Comparison of ENCODE assay signal across 22 mouse cellular contexts in the genomic region with DNA sequence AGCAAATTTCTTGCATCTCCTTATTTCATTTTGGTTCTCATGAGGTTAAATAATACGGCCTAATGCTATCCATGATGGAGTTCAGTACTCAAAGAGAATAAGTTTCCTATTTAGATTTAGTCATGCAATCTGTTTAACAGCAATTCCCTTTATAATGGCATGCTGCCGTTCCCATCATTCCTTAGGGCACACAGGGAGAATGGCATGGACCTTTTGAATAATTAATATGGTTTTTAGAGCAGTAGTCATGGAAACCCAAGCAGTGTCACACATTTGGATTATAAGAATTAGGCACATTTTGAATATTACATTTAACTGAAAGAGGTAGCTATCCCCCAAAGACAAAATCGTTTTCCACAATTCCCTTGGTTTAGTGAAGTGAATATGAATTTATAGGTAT.
"Had no signal": no experiment of that assay in that cellular context is flagged by ENCODE, and none has a peak within 500 bp of the region (broad histone marks: within the 10 kb centered on the region; RNA-seq: fewer than 3 reads in every experiment).

No protein-coding gene starts in this region.

- H3K4me1 ChIP-seq: limb, embryonic 10.5 days; limb, embryonic 13.5 days; liver, embryonic 12.5 days; liver, embryonic 15.5 days; lung, embryonic 15.5 days; megakaryocyte, embryonic 14.5 days; neural tube, embryonic 12.5 days; neural tube, embryonic 15.5 days had no signal

- H3K9ac ChIP-seq: limb, embryonic 13.5 days; liver, embryonic 12.5 days; liver, embryonic 15.5 days; lung, embryonic 15.5 days; neural tube, embryonic 12.5 days; neural tube, embryonic 15.5 days had no signal

- ATAC-seq: liver, embryonic 12.5 days had no signal

- H3K9me3 ChIP-seq: limb, embryonic 10.5 days; limb, embryonic 13.5 days; liver, embryonic 12.5 days; liver, embryonic 15.5 days; lung, embryonic 15.5 days; megakaryocyte, embryonic 14.5 days; neural tube, embryonic 12.5 days; neural tube, embryonic 15.5 days had no signal

- DNase-seq: kidney, adult 2 months; kidney, postnatal 25 days; layer of hippocampus, adult 9-11 months; liver; lung, adult 18-20 months; lung, postnatal 10 days; lung, postnatal 36 days; right cerebral cortex, adult 18-20 months; right cerebral cortex, postnatal 14 days; right cerebral cortex, postnatal 4 days; thymus, adult 18-20 months; thymus, postnatal 36 days had no signal

- H3K36me3 ChIP-seq: limb, embryonic 10.5 days; limb, embryonic 13.5 days; liver, embryonic 12.5 days; liver, embryonic 15.5 days; lung, embryonic 15.5 days; neural tube, embryonic 12.5 days; neural tube, embryonic 15.5 days had no signal

- H3K27ac ChIP-seq: kidney, postnatal 0 days; layer of hippocampus, adult 2 months; limb, embryonic 10.5 days; limb, embryonic 13.5 days; liver, embryonic 12.5 days; liver, embryonic 15.5 days; lung, embryonic 15.5 days; neural tube, embryonic 12.5 days; neural tube, embryonic 15.5 days had no signal

- H3K4me2 ChIP-seq: limb, embryonic 13.5 days; liver, embryonic 12.5 days; liver, embryonic 15.5 days; lung, embryonic 15.5 days; neural tube, embryonic 12.5 days; neural tube, embryonic 15.5 days had no signal

- H3K27me3 ChIP-seq: limb, embryonic 13.5 days; liver, embryonic 12.5 days; liver, embryonic 15.5 days; lung, embryonic 15.5 days; megakaryocyte, embryonic 14.5 days; neural tube, embryonic 12.5 days; neural tube, embryonic 15.5 days had no signal

- H3K4me3 ChIP-seq: layer of hippocampus, adult 2 months; limb, embryonic 10.5 days; limb, embryonic 13.5 days; liver, embryonic 12.5 days; liver, embryonic 15.5 days; lung, embryonic 15.5 days; megakaryocyte, embryonic 14.5 days; neural tube, embryonic 12.5 days; neural tube, embryonic 15.5 days had no signal
